Mouse (Mus musculus): Measurements from ENCODE around the gene 2300002M23Rik.

DNA sequence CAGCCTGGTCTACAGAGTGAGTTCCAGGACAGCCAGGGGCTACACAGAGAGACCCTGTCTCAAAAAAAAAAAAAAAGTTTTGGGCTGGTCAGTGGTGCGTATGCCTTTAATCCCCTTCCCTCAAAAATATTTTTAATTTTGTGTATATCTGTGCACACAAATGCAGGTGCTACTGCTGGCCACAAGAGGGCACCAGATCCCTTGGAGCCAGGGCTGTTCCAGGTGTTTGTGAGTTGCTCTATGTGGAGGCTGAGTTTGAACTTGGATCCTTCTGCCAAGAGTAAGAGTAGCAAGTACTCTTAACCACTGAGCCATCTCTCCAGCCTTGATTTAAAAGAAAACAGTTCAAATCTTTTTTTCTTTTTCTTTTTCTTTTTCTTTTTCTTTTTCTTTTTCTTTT is 15.7 kb downstream of the 2300002M23Rik start:
- no peak for TF ChIP-seq CTCF (IDR thresholded peaks at IDR 0.05; ENCODE audit: insufficient read depth, low read depth, low read length)
- no peak for TF ChIP-seq POLR2A (IDR thresholded peaks at IDR 0.05; ENCODE audit: insufficient read depth, low read depth, low read length)

All from olfactory bulb, adult 2 months (tissue).